In genomic region chr9:15737522-15737921, GRCm38 (mm10) we compare ENCODE assay signal across 23 mouse cellular contexts. TPM values are rescaled to one million over a fixed set of nuclear protein-coding genes. Genes with fewer than 3 reads are reported as not detected.
A peak's percentile ranks its signal among the peaks of the same experiment; 100 is the strongest.
DNase-seq lines count a peak whose midpoint lies in the region; ATAC-seq and TF ChIP-seq lines count a peak whose summit lies in the region.
"Had no signal": no experiment of that assay in that cellular context is flagged by ENCODE, and none has a peak within 500 bp of the region (broad histone marks: within the 10 kb centered on the region; RNA-seq: fewer than 3 reads in every experiment).

No protein-coding gene starts in this region.

- DNase-seq in heart, adult 11 months = peak; percentile 25
- DNase-seq in heart, adult 18-20 months = no peak
- DNase-seq in liver, postnatal 0 days = no peak
- DNase-seq in liver, embryonic 11.5 days (ENCODE audit: low spot score) = no peak
- DNase-seq in lung, postnatal 25 days (ENCODE audit: low spot score) = peak; percentile 54
- DNase-seq in lung, postnatal 4 days = no peak
- DNase-seq: adrenal gland, postnatal 10 days; adrenal gland, postnatal 36 days; cerebellum, adult 18-20 months; cerebellum, adult 9-10 months; cerebellum, postnatal 14 days; gastrocnemius, postnatal 10 days; gastrocnemius, postnatal 36 days; heart, postnatal 10 days; heart, postnatal 36 days had no signal

- no peaks in the 10 kb centered on the region for H3K4me1 ChIP-seq in liver, postnatal 0 days (ENCODE audit: insufficient read depth)
- H3K4me1 ChIP-seq in liver, embryonic 11.5 days (replicated peaks; ENCODE audit: control insufficient read depth, insufficient read depth, low read length) = no peaks in the 10 kb centered on the region

- WGBS in liver, postnatal 0 days (ENCODE audit: insufficient replicate concordance) = 60% methylated on average over 2 of the region's 2 CpGs
- WGBS in liver, embryonic 11.5 days = 87% methylated on average over 2 of the region's 2 CpGs

- no peaks in the 10 kb centered on the region for H3K9me3 ChIP-seq in liver, postnatal 0 days (ENCODE audit: low read length)
- H3K9me3 ChIP-seq in liver, embryonic 11.5 days (ENCODE audit: control insufficient read depth, low read length) = no peaks in the 10 kb centered on the region
- H3K9me3 ChIP-seq: forebrain, embryonic 10.5 days; forebrain, embryonic 13.5 days; heart, embryonic 12.5 days; heart, embryonic 15.5 days; hindbrain, embryonic 13.5 days had no signal

- peaks cover 5% of the 10 kb centered on the region for H3K36me3 ChIP-seq in liver, postnatal 0 days (replicated peaks; ENCODE audit: insufficient read depth, low read length)
- H3K36me3 ChIP-seq in liver, embryonic 11.5 days (ENCODE audit: control insufficient read depth, insufficient read depth, low read length) = 0 out of 2 replicates have a peak, but pooled peaks cover 8% of the 10 kb centered on the region

- TF ChIP-seq CTCF in liver, postnatal 0 days (IDR thresholded peaks at IDR 0.05; ENCODE audit: low read depth) = no peak

- no peak overlapping the region for H3K4me3 ChIP-seq in liver, postnatal 0 days (ENCODE audit: low read depth, low read length)
- H3K4me3 ChIP-seq in liver, embryonic 11.5 days (ENCODE audit: low read depth, low read length) = no peak overlapping the region
- H3K4me3 ChIP-seq: forebrain, embryonic 10.5 days; forebrain, embryonic 13.5 days; heart, embryonic 12.5 days; heart, embryonic 15.5 days; hindbrain, embryonic 10.5 days; hindbrain, embryonic 13.5 days had no signal

- peak; percentile 72 for TF ChIP-seq EP300 in liver, postnatal 0 days (IDR thresholded peaks at IDR 0.05; ENCODE audit: low read depth)

- no peak overlapping the region for H3K9ac ChIP-seq in liver, postnatal 0 days (replicated peaks)
- H3K9ac ChIP-seq in liver, embryonic 11.5 days (ENCODE audit: low read depth, low read length) = no peak overlapping the region
- H3K9ac ChIP-seq: forebrain, embryonic 13.5 days; heart, embryonic 12.5 days; heart, embryonic 15.5 days; hindbrain, embryonic 13.5 days had no signal

- no peaks in the 10 kb centered on the region for H3K27me3 ChIP-seq in liver, postnatal 0 days (ENCODE audit: insufficient read depth, low read length)
- no peaks in the 10 kb centered on the region for H3K27me3 ChIP-seq in liver, embryonic 11.5 days (replicated peaks; ENCODE audit: control insufficient read depth, insufficient read depth, low read length)
- H3K27me3 ChIP-seq: forebrain, embryonic 13.5 days; heart, embryonic 12.5 days; heart, embryonic 15.5 days; hindbrain, embryonic 13.5 days had no signal

- 0 out of 2 replicates have a peak overlapping the region, but pooled peaks have one; percentile 7 for H3K27ac ChIP-seq in liver, postnatal 0 days (ENCODE audit: low read depth)
- no peak overlapping the region for H3K27ac ChIP-seq in liver, embryonic 11.5 days (ENCODE audit: low read depth, low read length)
- H3K27ac ChIP-seq: forebrain, embryonic 10.5 days; forebrain, embryonic 13.5 days; heart, embryonic 15.5 days; hindbrain, embryonic 10.5 days; hindbrain, embryonic 13.5 days had no signal

- peak; percentile 64 for ATAC-seq in liver, postnatal 0 days
- ATAC-seq in liver, embryonic 11.5 days (replicated peaks; ENCODE audit: low FRiP score) = no peak
- ATAC-seq: forebrain, embryonic 13.5 days; forebrain, embryonic 16.5 days; hindbrain, embryonic 16.5 days had no signal

- H3K4me2 ChIP-seq in liver, postnatal 0 days (ENCODE audit: low read depth, low read length) = no peak overlapping the region
- no peak overlapping the region for H3K4me2 ChIP-seq in liver, embryonic 11.5 days
- H3K4me2 ChIP-seq: forebrain, embryonic 13.5 days; heart, embryonic 12.5 days; heart, embryonic 15.5 days; hindbrain, embryonic 13.5 days had no signal

RNA-seq across cellular contexts. Expression of gene Slc36a4, which starts 28.0 kb away (rescaled TPM):
- 1 to 10 TPM; 5.9 to 7.7 TPM for total RNA-seq in heart, adult 18-20 months (2021)
- 1.8 and 2.2 TPM in 2 replicates for polyA plus RNA-seq in liver, postnatal 0 days (2015; fragmentation: Nextera tagmentation; extraction: Ambion mirVana)
- polyA plus RNA-seq in liver, embryonic 11.5 days (2014; fragmentation: Nextera tagmentation; extraction: Ambion mirVana) = 4.9 and 7.7 TPM in 2 replicates

Comparison
In these comparisons a context has a peak if more than half of its experiments do, and no peak if none do; other contexts are left out.
1. DNase-seq: peak in heart, adult 11 months (single experiment) and lung, postnatal 25 days (single experiment); none in heart, adult 18-20 months (0 of 2), liver, postnatal 0 days (single experiment), liver, embryonic 11.5 days (single experiment) and lung, postnatal 4 days (0 of 2).